Mouse (Mus musculus) liver, postnatal 0 days (tissue): ENCODE measurements at regions not wholly inside any gene's neighbourhood (a gene's known extent, or its start where the extent isn't known, plus 50 kb on each side); places are given as distances from the start of the nearest gene placed in this dataset.

Experiments
- ATAC-seq: fragments of 200-750 bp; cut with Nextera tagmentation; 2 replicates; pipeline ENCODE4 v1.8.0; 2017; ENCODE audit warnings: mild to moderate bottlenecking, moderate library complexity
- DNase-seq: peaks from one replicate; pipeline ENCODE4 v3.0.0-alpha.2; 2016
- H3K27ac ChIP-seq: fragments of 300-500 bp; sonication (generic); 2 replicates; pipeline ENCODE4 v1.5.1; 2014; ENCODE audit warnings: antibody characterized with exemption, moderate library complexity, mild to moderate bottlenecking, low read depth
- H3K27me3 ChIP-seq: fragments of 300-500 bp; sonication (generic); 2 replicates; pipeline ENCODE4 v1.6.1; 2014; ENCODE audit warnings: low read length, control low read depth, mixed read lengths; ENCODE audit not compliant: insufficient read depth
- H3K36me3 ChIP-seq: fragments of 300-500 bp; sonication (generic); replicated peaks from 2 replicates; pipeline ENCODE4 v1.6.1; 2014; ENCODE audit warnings: mild to moderate bottlenecking, control low read depth, low read length, moderate library complexity, mixed read lengths; ENCODE audit not compliant: insufficient read depth
- H3K4me1 ChIP-seq: fragments of 300-500 bp; sonication (generic); 2 replicates; pipeline ENCODE4 v1.6.1; 2014; ENCODE audit warnings: antibody characterized with exemption, mild to moderate bottlenecking, control low read depth; ENCODE audit not compliant: insufficient read depth
- H3K4me2 ChIP-seq: fragments of 300-500 bp; sonication (generic); 2 replicates; pipeline ENCODE4 v1.6.1; 2014; ENCODE audit warnings: low read depth, mild to moderate bottlenecking, low read length, moderate library complexity, mixed read lengths
- H3K4me3 ChIP-seq: fragments of 300-500 bp; sonication (generic); 2 replicates; pipeline ENCODE4 v1.5.1; 2014; ENCODE audit warnings: low read depth, low read length
- H3K9ac ChIP-seq: fragments of 300-500 bp; sonication (generic); replicated peaks from 2 replicates; pipeline ENCODE4 v1.6.1; 2014; ENCODE audit warnings: mild to moderate bottlenecking, moderate library complexity
- H3K9me3 ChIP-seq: fragments of 300-500 bp; sonication (generic); 2 replicates; pipeline ENCODE4 v1.6.1; 2016; ENCODE audit warnings: mild to moderate bottlenecking, control low read depth, low read length, mixed read lengths
- CTCF ChIP-seq: sonication (generic); IDR thresholded peaks from 2 replicates; pipeline ENCODE4 v1.5.1; 2016; ENCODE audit warnings: antibody characterized with exemption, low read depth
- EP300 ChIP-seq: IDR thresholded peaks from 2 replicates; pipeline ENCODE4 v1.6.1; 2016; ENCODE audit warnings: antibody characterized with exemption, low read depth, mild to moderate bottlenecking
- WGBS: fragments of 180-500 bp; shearing (Covaris S2); extraction: QIAGEN DNeasy Blood & Tissue Kit; methylation state at CpG from one replicate; pipeline ENCODE4 v1.1.7; 2014; ENCODE audit not compliant: insufficient replicate concordance; 5-methylcytosine and 5-hydroxymethylcytosine counted together

DNA sequence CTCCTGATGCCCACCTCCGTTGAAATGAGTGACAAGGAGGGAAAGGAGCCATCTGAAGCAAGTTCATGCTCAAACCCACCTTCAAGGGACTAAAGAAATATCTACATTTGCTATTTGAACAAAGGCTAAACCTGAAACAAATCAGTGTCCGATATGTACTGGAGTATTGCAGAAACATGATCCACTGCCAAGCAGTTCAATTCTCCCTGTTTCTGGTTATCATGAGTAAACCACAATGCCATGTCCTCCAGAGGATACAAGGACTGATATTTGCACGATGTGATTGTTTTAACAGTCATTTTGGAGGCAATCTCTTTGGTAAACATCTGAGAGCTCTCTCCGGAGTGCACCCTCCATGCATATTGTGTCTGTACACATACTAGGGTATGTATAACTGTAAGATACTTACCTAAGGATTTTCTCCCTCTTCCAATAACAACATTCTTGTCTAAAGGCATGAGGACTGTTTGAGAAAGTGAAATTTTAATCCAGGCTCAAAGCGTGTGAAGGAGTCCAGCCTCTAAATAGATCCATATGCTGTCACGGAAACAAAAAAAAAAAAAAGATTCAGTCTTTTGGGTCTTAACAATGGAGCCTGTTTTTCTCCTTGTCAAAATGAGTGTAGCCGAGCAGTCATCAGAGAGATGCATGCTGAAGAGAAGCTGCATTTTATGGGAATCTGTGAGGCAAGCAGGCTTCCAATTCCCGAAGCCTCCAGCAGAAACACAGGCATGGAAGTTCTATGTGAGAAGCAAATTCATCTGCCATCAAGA lies 141.3 kb downstream of the Tmem26 start:
- no peak overlapping the region for H3K9ac ChIP-seq
- WGBS: 71% methylated on average over 8 of the region's 8 CpGs
- no peak overlapping the region for H3K4me2 ChIP-seq
- no peaks in the 10 kb centered on the region for H3K4me1 ChIP-seq
- DNase-seq: no peak
- no peaks in the 10 kb centered on the region for H3K36me3 ChIP-seq
- no peaks in the 10 kb centered on the region for H3K9me3 ChIP-seq
- no peaks in the 10 kb centered on the region for H3K27me3 ChIP-seq
- no peak for ATAC-seq
- no peak overlapping the region for H3K27ac ChIP-seq
- H3K4me3 ChIP-seq: no peak overlapping the region
- no peak for TF ChIP-seq CTCF
- no peak for TF ChIP-seq EP300

DNA sequence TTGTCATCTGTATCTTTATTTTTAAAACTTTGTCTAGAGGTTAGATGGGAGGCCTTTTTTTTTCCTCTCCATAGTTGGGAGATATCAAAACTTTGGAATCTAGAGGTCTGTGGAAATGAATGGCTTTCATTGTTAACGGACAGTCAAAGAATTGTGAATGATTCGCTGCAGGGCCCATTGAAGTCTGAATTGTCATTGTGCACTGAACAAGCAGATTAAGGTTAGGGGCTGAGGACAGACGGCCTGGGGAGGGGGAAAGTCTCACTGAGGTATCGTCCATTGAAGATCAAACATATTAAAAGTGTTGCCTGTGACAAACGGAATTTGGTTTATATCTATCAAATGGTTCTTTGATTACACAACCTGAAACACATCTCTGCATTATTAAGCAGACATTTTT lies 142.3 kb downstream of the Tmem26 start:
- DNase-seq: no peak
- Histone ChIP-seq H3K4me2 (no peak overlapping the region), H3K9me3 (no peaks in the 10 kb centered on the region), H3K4me1 (no peaks in the 10 kb centered on the region), H3K27me3 (no peaks in the 10 kb centered on the region), H3K27ac (no peak overlapping the region), H3K9ac (no peak overlapping the region), H3K36me3 (no peaks in the 10 kb centered on the region), H3K4me3 (no peak overlapping the region)
- ATAC-seq: no peak
- 74% methylated on average over 5 of the region's 5 CpGs for WGBS
- TF ChIP-seq CTCF (no peak), EP300 (no peak)

DNA sequence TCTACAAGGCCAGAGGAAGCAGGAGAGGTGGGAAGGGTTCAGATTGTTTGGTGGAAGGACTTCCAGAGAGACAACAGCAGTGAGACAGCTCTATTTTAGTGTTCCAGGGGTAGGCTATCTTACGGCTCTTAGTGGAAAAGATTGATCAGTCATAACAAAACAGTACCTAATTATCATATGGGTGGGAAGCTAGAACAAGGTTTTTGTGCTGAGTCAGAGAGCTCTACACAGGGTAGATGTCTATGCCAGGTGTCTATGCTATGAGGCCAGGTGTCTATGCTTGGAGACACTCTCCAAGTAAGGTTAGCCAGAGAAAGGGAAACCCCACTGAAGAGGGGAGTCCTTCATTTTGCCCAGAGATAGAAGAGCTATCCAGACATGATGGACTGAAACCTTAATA lies 143.9 kb downstream of the Tmem26 start:
- no peak overlapping the region for H3K4me2 ChIP-seq
- 75% methylated on average over 1 of the region's 1 CpGs for WGBS
- H3K27ac ChIP-seq: no peak overlapping the region
- no peaks in the 10 kb centered on the region for H3K27me3 ChIP-seq
- no peaks in the 10 kb centered on the region for H3K9me3 ChIP-seq
- no peak overlapping the region for H3K4me3 ChIP-seq
- no peak for TF ChIP-seq CTCF
- no peak for TF ChIP-seq EP300
- DNase-seq (no peak), ATAC-seq (no peak)
- no peak overlapping the region for H3K9ac ChIP-seq
- no peaks in the 10 kb centered on the region for H3K4me1 ChIP-seq
- no peaks in the 10 kb centered on the region for H3K36me3 ChIP-seq

DNA sequence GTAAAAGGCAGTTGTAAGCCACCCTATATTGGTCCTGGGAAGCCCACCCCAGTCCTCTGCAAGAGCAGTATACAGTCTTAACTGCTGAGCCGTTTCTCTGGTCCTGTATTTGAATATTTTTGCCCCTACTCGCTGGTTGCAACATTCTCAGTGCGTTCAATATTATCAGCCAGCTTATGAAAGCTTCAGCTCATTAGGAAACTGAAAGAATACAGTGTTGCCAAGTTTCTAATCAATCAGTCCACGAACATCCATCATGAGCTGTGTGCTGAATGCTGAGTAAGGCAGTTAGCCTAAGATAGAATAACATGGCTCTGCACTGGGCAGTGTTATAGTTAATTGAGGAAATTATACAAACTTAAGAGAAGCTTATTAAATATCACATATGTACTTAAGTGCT lies 148.7 kb downstream of the Tmem26 start:
- 49% methylated on average over 4 of the region's 4 CpGs for WGBS
- H3K4me2 ChIP-seq: no peak overlapping the region
- DNase-seq: no peak
- ATAC-seq: no peak
- no peaks in the 10 kb centered on the region for H3K27me3 ChIP-seq
- TF ChIP-seq EP300 (no peak), CTCF (no peak)
- no peaks in the 10 kb centered on the region for H3K9me3 ChIP-seq
- no peaks in the 10 kb centered on the region for H3K4me1 ChIP-seq
- H3K9ac ChIP-seq: no peak overlapping the region
- H3K4me3 ChIP-seq: no peak overlapping the region
- H3K36me3 ChIP-seq: no peaks in the 10 kb centered on the region
- H3K27ac ChIP-seq: no peak overlapping the region

DNA sequence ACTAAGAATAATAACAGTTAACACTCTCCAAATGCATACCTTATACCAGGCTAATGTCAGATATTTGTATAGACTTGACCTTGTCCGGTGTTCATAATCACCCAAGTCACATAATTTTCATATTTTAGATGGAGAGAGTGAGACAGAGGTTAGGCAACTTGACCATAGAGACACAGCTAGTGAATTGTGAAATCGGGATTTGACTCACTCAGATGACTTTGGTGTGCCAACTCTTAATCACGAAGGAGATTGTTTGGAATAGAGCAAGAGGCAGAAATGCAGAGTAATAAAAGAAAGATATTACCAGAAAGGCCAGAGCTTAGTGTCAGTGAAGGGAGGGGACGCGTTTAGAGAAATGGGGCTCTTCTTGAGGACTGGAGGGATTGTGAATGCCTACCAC lies 152.2 kb downstream of the Tmem26 start:
- H3K4me3 ChIP-seq: no peak overlapping the region
- 79% methylated on average over 5 of the region's 5 CpGs for WGBS
- H3K9me3 ChIP-seq: no peaks in the 10 kb centered on the region
- no peak for DNase-seq
- H3K4me2 ChIP-seq: no peak overlapping the region
- no peaks in the 10 kb centered on the region for H3K4me1 ChIP-seq
- no peak for ATAC-seq
- H3K27me3 ChIP-seq: no peaks in the 10 kb centered on the region
- no peak overlapping the region for H3K27ac ChIP-seq
- H3K36me3 ChIP-seq: no peaks in the 10 kb centered on the region
- H3K9ac ChIP-seq: no peak overlapping the region
- TF ChIP-seq CTCF (no peak), EP300 (no peak)

DNA sequence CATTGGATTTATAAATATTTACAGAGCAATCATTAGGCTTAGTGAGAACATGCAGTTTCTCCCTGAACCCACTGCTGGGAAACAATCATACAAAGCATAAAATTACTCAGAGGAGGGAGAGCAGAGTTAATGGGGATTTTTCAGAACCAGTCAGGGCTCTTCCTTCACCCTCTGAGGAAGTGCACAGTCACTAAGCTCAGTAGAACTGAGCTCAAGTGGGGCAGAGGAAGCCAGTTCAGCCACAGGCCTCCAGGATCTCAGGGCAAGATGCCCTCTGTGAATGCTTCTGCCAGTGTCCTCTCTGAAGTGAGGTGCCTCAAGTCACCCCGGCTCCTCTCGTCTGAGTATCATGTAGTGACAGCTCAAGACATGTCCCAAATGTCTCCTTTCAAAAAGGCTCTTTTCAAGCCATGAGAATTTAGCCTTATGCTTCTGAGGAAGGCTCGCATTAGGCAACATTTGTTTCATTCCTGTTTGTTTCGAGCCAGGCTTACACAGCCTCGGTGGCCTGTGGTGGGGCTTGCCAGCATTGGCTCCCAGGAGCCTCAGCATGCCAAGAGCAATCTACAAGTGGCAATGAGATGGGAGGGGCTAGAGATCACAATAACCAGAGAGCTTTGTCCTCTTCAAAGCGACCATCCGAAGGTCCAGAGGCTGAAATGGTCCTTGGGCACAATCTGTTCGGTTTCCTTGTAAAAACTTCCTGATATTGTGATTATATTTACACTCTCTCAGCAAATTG lies 169.8 kb downstream of the Tmem26 start:
- no peak for DNase-seq
- Histone ChIP-seq H3K27ac (no peak overlapping the region; the same call in 1 of the 2 replicates), H3K9me3 (no peaks in the 10 kb centered on the region), H3K4me1 (0 out of 2 replicates have a peak, but pooled peaks cover 7% of the 10 kb centered on the region), H3K36me3 (no peaks in the 10 kb centered on the region), H3K4me3 (no peak overlapping the region), H3K27me3 (no peaks in the 10 kb centered on the region), H3K9ac (0 out of 2 replicates have a peak overlapping the region, but pooled peaks have one; percentile 7), H3K4me2 (no peak overlapping the region)
- WGBS: 53% methylated on average over 8 of the region's 8 CpGs
- no peak for TF ChIP-seq CTCF
- TF ChIP-seq EP300: no peak
- ATAC-seq: no peak
